Mouse (Mus musculus) lung, postnatal 25 days (tissue): ENCODE measurements at regions not wholly inside any gene's neighbourhood (a gene's known extent, or its start where the extent isn't known, plus 50 kb on each side); places are given as distances from the start of the nearest gene placed in this dataset.
A peak's percentile ranks its signal among the peaks of the same experiment; 100 is the strongest.

Source experiments
- DNase-seq: peaks from one replicate; pipeline ENCODE4 v3.0.0; 2022; ENCODE audit warnings: low spot score

- DNase-seq = no peak
These were observed 238.6 kb upstream of the Stt3b start for GRCm38 (mm10) chr9:115548722-115549349.

- no peak for DNase-seq
These were observed 240.9 kb upstream of the Stt3b start for GRCm38 (mm10) chr9:115551080-115551479.

GRCm38 (mm10) chr9:115551501-115551900 lies 241.3 kb upstream of the Stt3b start:
- DNase-seq = no peak

- DNase-seq = no peak
These were observed 247.9 kb upstream of the Stt3b start for GRCm38 (mm10) chr9:115558131-115558530.

GRCm38 (mm10) chr9:115559521-115559920 lies 249.3 kb upstream of the Stt3b start:
- no peak for DNase-seq

GRCm38 (mm10) chr9:115561207-115561606 lies 251.0 kb upstream of the Stt3b start:
- peak; percentile 33 for DNase-seq

- no peak for DNase-seq
These were observed 252.6 kb upstream of the Stt3b start for GRCm38 (mm10) chr9:115562783-115563182.

- DNase-seq = no peak
These were observed 254.1 kb upstream of the Stt3b start for GRCm38 (mm10) chr9:115564366-115564765.

GRCm38 (mm10) chr9:115568693-115569334 lies 258.6 kb upstream of the Stt3b start:
- peak; percentile 61 for DNase-seq

GRCm38 (mm10) chr9:115570998-115571397 lies 260.8 kb upstream of the Stt3b start:
- DNase-seq = no peak

GRCm38 (mm10) chr9:115581116-115581515 lies 270.9 kb upstream of the Stt3b start:
- no peak for DNase-seq

- DNase-seq = no peak
These were observed 273.3 kb upstream of the Stt3b start for GRCm38 (mm10) chr9:115583548-115583947.

- no peak for DNase-seq
These were observed 274.7 kb upstream of the Stt3b start for GRCm38 (mm10) chr9:115584874-115585273.

GRCm38 (mm10) chr9:115592466-115592865 lies 282.2 kb upstream of the Stt3b start:
- DNase-seq = no peak

GRCm38 (mm10) chr9:115600228-115600627 lies 290.0 kb upstream of the Stt3b start:
- no peak for DNase-seq

GRCm38 (mm10) chr9:115600826-115601225 lies 290.6 kb upstream of the Stt3b start:
- DNase-seq = no peak

GRCm38 (mm10) chr9:115602772-115603171 lies 292.6 kb upstream of the Stt3b start:
- no peak for DNase-seq

- no peak for DNase-seq
These were observed 294.2 kb upstream of the Stt3b start for GRCm38 (mm10) chr9:115604450-115604849.

- no peak for DNase-seq
These were observed 294.9 kb upstream of the Stt3b start for GRCm38 (mm10) chr9:115604968-115605682.

GRCm38 (mm10) chr9:115607961-115608360 lies 297.7 kb upstream of the Stt3b start:
- DNase-seq = no peak

- no peak for DNase-seq
These were observed 298.2 kb upstream of the Stt3b start for GRCm38 (mm10) chr9:115608377-115608776.

GRCm38 (mm10) chr9:115609904-115610303 lies 299.4 kb upstream of the Gadl1 start:
- DNase-seq = no peak

- no peak for DNase-seq
These were observed 297.5 kb upstream of the Gadl1 start for GRCm38 (mm10) chr9:115611713-115612112.
